In genomic region chr1:72558625-72559024, GRCm38 (mm10) we compare ENCODE assay signal across 21 mouse cellular contexts. TPM values are rescaled to one million over a fixed set of nuclear protein-coding genes. Genes with fewer than 3 reads are reported as not detected.
DNase-seq lines count a peak whose midpoint lies in the region.
"Had no signal": no experiment of that assay in that cellular context is flagged by ENCODE, and none has a peak within 500 bp of the region (broad histone marks: within the 10 kb centered on the region; RNA-seq: fewer than 3 reads in every experiment).

No protein-coding gene starts in this region.

- DNase-seq in left cerebral cortex, postnatal 4 days, result peak; percentile 20
- no peak for DNase-seq in left cerebral cortex, postnatal 10 days (ENCODE audit: extremely low spot score in 1 of 2, low spot score in 2 of 2)
- peak; percentile 80 to 88 for DNase-seq in cerebellum, adult 18-20 months
- DNase-seq in cerebellum, postnatal 10 days, result peak; percentile 61 to 76
- DNase-seq in layer of hippocampus, adult 9-10 months (ENCODE audit: low spot score), result no peak
- DNase-seq in lung, adult 18-20 months, result no peak
- no peak for DNase-seq in B cell, adult 2 months
- DNase-seq: adrenal gland, adult 2 months; gastrocnemius, adult 2 months; gastrocnemius, postnatal 36 days; heart, postnatal 14 days; kidney, adult 18-20 months; kidney, postnatal 4 days; layer of hippocampus, postnatal 36 days; lung, postnatal 36 days; right cerebral cortex, postnatal 4 days; thymus, adult 2 months; thymus, postnatal 36 days had no signal

- intact Hi-C loops in left cerebral cortex, postnatal 4 days (cut with DNase I), result no loop called here
- intact Hi-C loops in left cerebral cortex, postnatal 10 days (cut with DNase I), result no loop called here

RNA-seq across cellular contexts. Expression of gene March4, which starts 21.9 kb away (rescaled TPM):
- 10 to 100 TPM; 64.8 to 68.3 TPM for total RNA-seq in left cerebral cortex, postnatal 4 days (2021)
- 10 to 100 TPM; 47.6 to 50.1 TPM for total RNA-seq in left cerebral cortex, postnatal 10 days (2021)
- total RNA-seq: heart, adult 8-10 months; liver, adult 2 months; megakaryocyte, adult 5-6 weeks had no signal

RNA-seq across cellular contexts. Expression of gene Smarcal1, which starts 24.4 kb away (rescaled TPM):
- total RNA-seq in left cerebral cortex, postnatal 4 days (2021), result 10 to 100 TPM; 46.8 to 50.9 TPM
- total RNA-seq in left cerebral cortex, postnatal 10 days (2021), result 10 to 100 TPM; 50.3 to 51.2 TPM

Comparison
In these comparisons a context has a peak if more than half of its experiments do, and no peak if none do; other contexts are left out.
1. DNase-seq: peak in left cerebral cortex, postnatal 4 days (single experiment), cerebellum, adult 18-20 months (2 of 2) and cerebellum, postnatal 10 days (2 of 2); none in left cerebral cortex, postnatal 10 days (0 of 2), layer of hippocampus, adult 9-10 months (single experiment), lung, adult 18-20 months (0 of 2) and B cell, adult 2 months (0 of 2).